Mouse (Mus musculus) spleen, postnatal 4 days (tissue): ENCODE data around the gene Pik3ap1.
"Not testable (repeated sequence)": the region's sequence is repeated elsewhere in the genome, so short reads cannot be mapped to it uniquely, and the experiment has no call there.

Source experiments
- DNase-seq, 2 experiments: peaks; one replicate each; pipeline ENCODE4 v3.0.0; 2022; ENCODE audit warnings: low spot score in 2 of 2

The Pik3ap1 gene

GRCm38 (mm10) chr19:41384922-41385508 is at the start of gene Pik3ap1:
Gene Pik3ap1 (minus strand): TSS chr19:41385102.
- DNase-seq: peak; percentile 68 to 84

GRCm38 (mm10) chr19:41431512-41432164 is 46.7 kb upstream of the Pik3ap1 start:
- DNase-seq: not testable (repeated sequence)

- not testable (repeated sequence) for DNase-seq
These were observed 41.2 kb upstream of the Pik3ap1 start for GRCm38 (mm10) chr19:41425927-41426772.

DNA sequence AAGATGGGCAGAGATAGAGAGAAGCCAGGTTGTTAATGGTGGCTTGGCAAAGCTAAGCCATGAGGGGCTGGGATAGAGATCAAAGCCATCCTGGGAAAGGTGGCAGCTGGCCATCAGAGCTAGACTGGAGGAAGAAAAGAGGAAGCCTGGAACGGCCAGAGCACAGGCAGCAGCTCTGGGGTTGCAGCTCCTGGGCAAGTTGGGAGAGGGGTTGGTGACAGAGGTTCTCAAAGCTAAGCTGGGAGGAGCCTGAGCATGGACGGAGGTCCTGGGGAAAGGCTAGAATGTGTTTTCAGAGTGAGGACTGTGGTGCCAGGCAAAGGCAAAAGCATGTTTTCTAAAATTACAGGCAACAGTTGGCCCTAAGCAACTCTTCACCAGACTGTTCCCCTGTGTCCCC is 36.4 kb upstream of the Pik3ap1 start:
- peak; percentile 11 to 47 for DNase-seq

- DNase-seq: peak in 1 of 2 experiments; percentile 51
These were observed 33.9 kb upstream of the Pik3ap1 start for GRCm38 (mm10) chr19:41418786-41419185.

DNA sequence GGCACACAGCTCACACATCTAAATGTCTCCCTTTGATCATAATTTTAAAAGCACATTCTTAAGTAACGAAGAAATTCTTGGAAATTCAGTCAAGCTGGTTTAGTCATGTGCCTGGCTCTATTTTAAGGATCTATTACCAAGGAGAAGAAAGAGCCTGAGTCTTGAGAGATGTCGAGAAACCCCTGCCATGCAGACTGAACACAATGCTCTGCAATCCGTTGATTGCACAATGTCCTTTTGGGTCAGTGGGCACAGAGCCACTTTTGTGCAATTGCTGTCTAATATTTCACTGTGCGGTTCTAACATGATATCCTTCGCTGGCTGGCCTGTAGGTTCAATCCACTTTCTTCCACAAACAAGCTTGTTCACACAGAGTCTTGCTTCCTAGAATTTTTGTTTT is 33.1 kb upstream of the Pik3ap1 start:
- DNase-seq: peak in 1 of 2 experiments; percentile 23

GRCm38 (mm10) chr19:41416201-41416600 is 31.3 kb upstream of the Pik3ap1 start:
- peak in 1 of 2 experiments; percentile 40 for DNase-seq

DNA sequence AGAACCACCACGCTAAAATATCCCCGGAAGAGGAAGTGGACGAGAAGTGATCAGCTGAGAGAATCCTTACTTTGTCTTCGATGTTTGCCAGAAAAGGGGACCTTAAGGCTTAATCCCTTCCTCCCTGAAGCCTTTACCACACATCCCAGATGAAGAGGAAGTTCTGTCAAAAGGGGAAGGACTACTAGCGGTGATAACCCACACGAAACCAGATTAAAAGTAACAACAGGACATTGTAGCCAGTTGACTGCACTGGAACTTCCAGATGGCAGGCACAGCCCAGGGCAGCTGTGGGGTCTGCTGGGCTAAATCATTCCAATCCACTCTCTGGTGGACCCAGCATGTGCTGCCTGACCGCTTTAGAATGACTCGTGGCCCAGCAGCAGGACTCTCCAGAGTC is 17.7 kb upstream of the Pik3ap1 start:
- no peak for DNase-seq

DNA sequence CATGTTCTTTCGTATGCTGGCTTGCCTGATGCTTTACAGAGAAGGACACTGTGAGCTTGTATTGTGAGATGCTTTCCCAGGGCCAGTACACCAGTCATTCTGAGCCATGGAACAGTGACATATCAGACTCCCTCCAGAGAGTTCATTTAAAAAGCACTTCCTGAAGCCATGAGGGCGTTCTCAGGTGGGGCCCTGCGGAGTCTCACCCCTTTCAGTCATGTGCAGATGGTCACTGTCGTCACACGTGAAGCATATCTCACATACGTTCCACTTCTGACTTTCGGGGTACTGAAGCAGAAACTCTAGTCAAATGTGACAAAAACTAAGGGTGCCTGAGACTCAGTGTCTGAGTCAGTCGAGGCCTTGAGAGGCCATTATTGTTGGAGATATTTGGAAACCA is 6.0 kb upstream of the Pik3ap1 start:
- no peak for DNase-seq

DNA sequence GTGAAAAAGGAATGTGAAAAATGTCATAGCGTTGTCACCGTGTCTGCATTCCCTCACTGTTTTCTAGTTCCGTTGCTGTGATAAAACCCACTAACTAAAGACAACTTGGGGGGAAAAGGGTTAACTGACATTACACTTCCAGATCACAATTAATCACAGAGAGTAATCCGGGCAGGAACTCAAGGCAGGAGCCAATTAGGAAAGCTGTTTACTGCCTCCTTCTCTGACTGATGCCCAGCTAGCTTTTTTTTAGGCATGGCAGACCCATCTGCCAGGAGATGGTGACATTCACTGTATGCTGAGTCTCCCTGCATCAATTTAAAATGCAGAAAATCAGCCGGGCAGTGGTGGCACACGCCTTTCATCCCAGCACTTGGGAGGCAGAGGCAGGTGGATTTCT is 4.4 kb upstream of the Pik3ap1 start:
- DNase-seq: no peak

DNA sequence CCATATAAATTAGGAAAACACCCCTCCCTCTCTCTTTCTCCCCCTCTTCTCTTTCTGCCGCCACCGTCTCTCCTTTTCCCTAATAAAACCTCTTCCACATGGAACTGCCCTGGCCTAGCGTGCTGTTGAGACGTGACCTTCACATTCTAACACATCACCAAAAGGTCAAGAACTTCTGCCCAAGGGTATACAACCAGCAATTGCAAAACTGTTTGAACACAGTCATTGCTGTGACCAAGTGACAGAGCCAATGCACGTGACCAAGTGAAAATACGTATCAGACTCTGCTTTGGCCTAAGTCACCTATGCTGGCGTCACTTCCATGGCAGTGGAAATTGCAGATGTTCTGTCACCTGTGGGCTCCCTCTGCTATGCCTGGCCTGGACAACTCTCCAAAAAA is 3.3 kb upstream of the Pik3ap1 start:
- no peak for DNase-seq

GRCm38 (mm10) chr19:41387262-41387661 is 2.4 kb upstream of the Pik3ap1 start:
- no peak for DNase-seq

GRCm38 (mm10) chr19:41384406-41384851 is 473 bp downstream of the Pik3ap1 start:
- peak; percentile 43 to 76 for DNase-seq

GRCm38 (mm10) chr19:41382391-41382978 is 2.4 kb downstream of the Pik3ap1 start:
- no peak for DNase-seq

DNA sequence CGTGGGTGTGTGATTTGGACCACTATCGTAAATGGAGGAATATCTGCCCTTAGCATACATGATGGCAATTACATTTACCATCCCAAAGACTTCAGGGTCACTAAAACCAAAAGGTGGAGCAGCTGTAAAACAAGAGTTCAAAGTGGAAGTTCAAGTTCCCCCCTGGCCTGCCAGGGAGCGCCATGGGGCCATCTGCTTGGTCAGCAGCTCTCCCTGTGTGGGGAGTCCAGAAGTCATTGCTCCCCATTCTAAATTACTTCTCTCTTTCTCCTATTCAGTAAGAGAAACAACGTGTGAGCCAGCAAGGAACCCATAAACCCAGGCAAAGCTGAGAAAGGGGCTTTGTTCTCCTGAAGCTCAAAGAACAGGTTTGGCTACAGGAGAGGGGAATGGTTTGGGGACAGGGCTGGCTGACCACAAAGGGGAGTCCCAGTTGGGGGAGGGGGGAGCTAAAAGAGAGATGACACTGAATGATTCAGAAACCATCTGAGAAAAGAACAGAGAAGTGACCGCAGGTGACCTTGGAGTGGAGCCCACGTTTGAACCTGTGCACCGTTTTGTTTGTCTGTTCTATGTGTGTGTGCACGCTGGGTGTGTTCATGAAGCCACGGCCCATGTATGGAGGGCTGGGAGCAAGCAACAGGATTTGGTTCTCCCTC is 3.2 kb downstream of the Pik3ap1 start:
- DNase-seq: no peak

DNA sequence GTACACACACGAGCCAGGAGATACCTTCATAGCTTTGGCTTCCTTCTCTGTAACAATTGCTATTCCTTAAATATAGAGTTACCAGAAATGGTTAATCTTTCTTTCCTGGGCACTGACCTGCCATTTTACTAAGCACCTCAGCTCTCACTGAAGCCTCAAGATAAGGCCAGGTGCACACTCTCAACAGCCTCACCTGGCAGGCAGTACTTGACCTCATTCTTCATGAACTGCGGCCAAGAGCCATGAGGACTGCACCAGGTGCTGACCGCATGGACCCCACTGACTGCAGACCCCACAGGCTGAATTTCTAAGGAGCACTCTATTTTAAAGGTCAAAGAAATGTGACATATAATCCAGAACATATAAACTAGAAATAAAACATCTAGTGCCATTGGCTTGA is 5.7 kb downstream of the Pik3ap1 start:
- no peak for DNase-seq

DNA sequence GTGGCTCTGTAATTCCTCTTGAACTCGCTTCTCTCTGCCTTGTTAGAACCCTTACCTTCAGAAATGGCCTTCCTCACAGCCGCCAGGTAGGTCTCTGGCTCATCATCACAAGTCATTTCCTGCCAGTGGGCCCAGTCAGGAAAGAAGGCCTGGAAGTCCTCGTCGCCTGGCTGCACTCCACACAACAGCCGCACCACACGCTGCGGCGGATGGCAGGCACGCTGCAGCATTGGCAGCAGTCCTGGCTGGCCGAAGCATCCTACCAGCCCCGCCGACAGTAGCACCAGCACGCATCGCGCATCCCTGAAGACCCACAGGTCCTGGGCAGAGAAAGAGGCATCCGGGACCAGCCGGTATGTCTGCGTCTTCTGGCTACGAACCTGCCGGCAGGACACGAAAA is 9.1 kb downstream of the Pik3ap1 start:
- DNase-seq: no peak

- no peak for DNase-seq
These were observed 9.8 kb downstream of the Pik3ap1 start for GRCm38 (mm10) chr19:41375096-41375495.

DNA sequence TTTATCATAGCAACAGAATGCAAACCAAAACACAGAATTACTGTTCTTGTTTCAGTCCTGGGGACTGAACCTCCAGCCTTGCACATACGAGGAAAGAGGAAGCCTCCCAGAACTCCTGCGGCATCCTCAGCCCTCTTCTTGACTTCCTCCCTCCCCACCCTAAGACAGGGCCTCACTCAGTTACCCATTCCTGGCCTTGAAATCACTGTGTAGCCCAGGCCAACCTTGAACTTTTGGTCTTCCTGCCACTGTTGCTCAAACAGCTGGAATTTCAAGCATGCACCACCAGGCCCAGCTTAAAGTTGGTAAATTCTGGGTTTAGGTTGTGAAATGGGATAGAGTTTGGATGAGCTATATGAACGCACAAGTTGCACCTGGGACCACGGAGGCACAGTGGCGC is 10.2 kb downstream of the Pik3ap1 start:
- no peak for DNase-seq

DNA sequence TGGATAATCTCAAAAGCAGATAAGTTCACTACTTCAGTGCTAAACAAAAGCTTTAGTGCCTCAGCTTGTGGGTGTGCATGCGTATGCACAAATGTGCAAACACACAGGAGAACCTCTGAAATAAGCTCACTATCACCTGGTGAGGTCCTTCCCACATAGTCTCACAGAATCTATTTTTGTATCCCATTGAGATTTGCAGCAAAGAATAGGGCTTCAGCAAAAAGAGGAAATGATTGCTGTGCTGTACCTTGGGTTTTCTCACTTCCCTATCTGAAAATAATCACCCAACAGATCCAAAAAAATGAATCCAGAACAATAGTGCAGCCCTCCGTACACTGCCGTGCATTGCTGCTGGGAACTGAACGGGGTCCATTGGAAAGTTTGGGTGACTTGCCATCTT is 12.6 kb downstream of the Pik3ap1 start:
- no peak for DNase-seq

GRCm38 (mm10) chr19:41371373-41371772 is 13.5 kb downstream of the Pik3ap1 start:
- no peak for DNase-seq
